Mouse (Mus musculus): ENCODE data around the gene Megf11. TPM values are rescaled to one million over a fixed set of nuclear protein-coding genes. Genes with fewer than 3 reads are reported as not detected.
"Not testable (repeated sequence)": the region's sequence is repeated elsewhere in the genome, so short reads cannot be mapped to it uniquely, and the experiment has no call there.

Gene Megf11
- polyA plus RNA-seq, 1 experiment from 2014 or later = 0.37 TPM

GRCm38 (mm10) chr9:64470806-64471205, 85.4 kb downstream of the Megf11 start:
- Histone ChIP-seq H3K36me3 (no peaks in the 10 kb centered on the region), H3K4me2 (no peak overlapping the region), H3K9ac (no peak overlapping the region), H3K27me3 (replicated peaks) (peaks cover 19% of the 10 kb centered on the region), H3K4me1 (replicated peaks) (peaks cover 9% of the 10 kb centered on the region; the same call in 1 of the 2 replicates), H3K9me3 (replicated peaks) (no peaks in the 10 kb centered on the region), H3K4me3 (no peak overlapping the region), H3K27ac (ENCODE audit: poor library complexity, severe bottlenecking) (no peak overlapping the region)
- 71% methylated on average over 1 of the region's 1 CpGs for WGBS
- ATAC-seq (ENCODE audit: insufficient number of reproducible peaks, low FRiP score) = no peak

DNA sequence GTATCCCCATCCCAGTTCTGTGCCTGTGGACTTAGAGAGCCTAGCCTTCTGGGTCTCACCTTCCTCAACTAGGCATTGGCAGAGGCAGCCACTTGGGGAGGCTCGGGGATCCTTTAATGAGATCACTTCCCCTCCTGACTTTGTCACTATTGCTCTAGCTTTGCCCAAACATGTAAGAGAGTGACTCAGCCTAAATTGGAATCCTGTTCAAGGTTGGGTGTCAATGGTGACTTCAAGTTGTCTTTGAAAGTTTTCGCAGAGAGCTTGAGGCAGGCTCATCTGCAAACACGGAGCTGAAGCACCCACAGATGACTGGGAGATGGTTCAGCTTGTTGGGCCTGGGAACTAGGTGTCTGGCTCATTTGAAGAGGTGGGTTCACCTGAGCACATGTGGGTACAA, 85.9 kb downstream of the Megf11 start:
- Histone ChIP-seq H3K9me3 (replicated peaks) (no peaks in the 10 kb centered on the region), H3K27me3 (replicated peaks) (peaks cover 18% of the 10 kb centered on the region; the same call in 1 of the 2 replicates), H3K9ac (no peak overlapping the region), H3K4me3 (no peak overlapping the region), H3K36me3 (no peaks in the 10 kb centered on the region), H3K4me1 (replicated peaks) (peaks cover 9% of the 10 kb centered on the region; the same call in 1 of the 2 replicates), H3K4me2 (no peak overlapping the region), H3K27ac (ENCODE audit: poor library complexity, severe bottlenecking) (no peak overlapping the region)
- 73% methylated on average over 3 of the region's 3 CpGs for WGBS
- no peak for ATAC-seq (ENCODE audit: insufficient number of reproducible peaks, low FRiP score)

DNA sequence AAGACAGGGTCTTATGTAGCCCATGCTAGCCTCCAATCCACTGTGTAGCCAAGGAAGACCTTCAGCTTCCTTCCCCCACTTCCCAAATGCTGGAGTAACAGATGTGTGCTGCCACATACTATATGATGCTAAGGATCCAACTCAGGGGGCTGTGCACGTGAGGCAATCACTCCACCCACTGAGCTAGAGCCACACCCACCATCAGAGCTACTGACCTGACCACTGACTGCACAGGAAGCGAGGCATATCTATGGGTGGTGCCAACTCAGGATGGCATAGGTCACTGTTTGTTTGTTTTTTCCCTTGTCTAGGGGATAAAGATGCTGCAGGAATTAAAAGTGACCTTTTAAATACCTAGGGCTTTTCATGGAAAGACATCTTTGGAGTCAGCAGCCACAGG, 86.7 kb downstream of the Megf11 start:
- H3K4me2 ChIP-seq = no peak overlapping the region
- no peak overlapping the region for H3K9ac ChIP-seq
- ATAC-seq (ENCODE audit: insufficient number of reproducible peaks, low FRiP score) = no peak
- no peaks in the 10 kb centered on the region for H3K9me3 ChIP-seq (replicated peaks)
- 27% methylated on average over 2 of the region's 2 CpGs for WGBS
- H3K4me1 ChIP-seq (replicated peaks) = peaks cover 9% of the 10 kb centered on the region; the same call in 1 of the 2 replicates
- no peak overlapping the region for H3K4me3 ChIP-seq
- no peaks in the 10 kb centered on the region for H3K36me3 ChIP-seq
- H3K27ac ChIP-seq (ENCODE audit: poor library complexity, severe bottlenecking) = no peak overlapping the region
- H3K27me3 ChIP-seq (replicated peaks) = peaks cover 18% of the 10 kb centered on the region; the same call in 1 of the 2 replicates

DNA sequence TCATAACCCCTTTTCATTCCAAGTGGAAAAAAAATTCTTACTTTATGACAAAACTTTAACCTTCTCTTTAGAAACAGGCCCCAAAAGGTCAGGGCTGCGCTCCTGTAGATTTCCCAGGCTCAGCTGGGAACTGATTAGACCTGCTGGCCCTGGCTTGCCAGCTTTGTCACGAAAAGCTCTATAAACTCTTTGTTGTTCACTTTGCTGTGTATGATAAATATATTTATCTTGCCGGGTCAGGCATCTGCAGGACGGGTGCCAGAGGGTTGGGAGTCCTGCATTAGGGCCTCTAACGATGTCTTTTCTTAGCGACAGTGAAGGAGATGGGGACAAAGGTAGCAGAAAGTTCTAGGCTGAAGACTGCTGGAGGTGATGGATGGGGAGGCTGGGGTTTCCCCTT, 87.3 kb downstream of the Megf11 start:
- H3K4me1 ChIP-seq (replicated peaks) = peaks cover 9% of the 10 kb centered on the region; the same call in 1 of the 2 replicates
- no peak overlapping the region for H3K4me2 ChIP-seq
- no peak for ATAC-seq (ENCODE audit: insufficient number of reproducible peaks, low FRiP score)
- H3K4me3 ChIP-seq = no peak overlapping the region
- H3K27ac ChIP-seq (ENCODE audit: poor library complexity, severe bottlenecking) = no peak overlapping the region
- H3K36me3 ChIP-seq = no peaks in the 10 kb centered on the region
- H3K27me3 ChIP-seq (replicated peaks) = peaks cover 18% of the 10 kb centered on the region; the same call in 1 of the 2 replicates
- no peaks in the 10 kb centered on the region for H3K9me3 ChIP-seq (replicated peaks)
- no peak overlapping the region for H3K9ac ChIP-seq
- WGBS = 46% methylated on average over 6 of the region's 6 CpGs

GRCm38 (mm10) chr9:64473170-64473569, 87.7 kb downstream of the Megf11 start:
- Histone ChIP-seq H3K36me3 (no peaks in the 10 kb centered on the region), H3K9ac (no peak overlapping the region), H3K4me1 (replicated peaks) (peaks cover 9% of the 10 kb centered on the region; the same call in 1 of the 2 replicates), H3K27me3 (replicated peaks) (peaks cover 22% of the 10 kb centered on the region; the same call in 1 of the 2 replicates), H3K4me2 (no peak overlapping the region), H3K27ac (ENCODE audit: poor library complexity, severe bottlenecking) (no peak overlapping the region), H3K9me3 (replicated peaks) (no peaks in the 10 kb centered on the region), H3K4me3 (no peak overlapping the region)
- 50% methylated on average over 2 of the region's 2 CpGs for WGBS
- ATAC-seq (ENCODE audit: insufficient number of reproducible peaks, low FRiP score) = no peak

DNA sequence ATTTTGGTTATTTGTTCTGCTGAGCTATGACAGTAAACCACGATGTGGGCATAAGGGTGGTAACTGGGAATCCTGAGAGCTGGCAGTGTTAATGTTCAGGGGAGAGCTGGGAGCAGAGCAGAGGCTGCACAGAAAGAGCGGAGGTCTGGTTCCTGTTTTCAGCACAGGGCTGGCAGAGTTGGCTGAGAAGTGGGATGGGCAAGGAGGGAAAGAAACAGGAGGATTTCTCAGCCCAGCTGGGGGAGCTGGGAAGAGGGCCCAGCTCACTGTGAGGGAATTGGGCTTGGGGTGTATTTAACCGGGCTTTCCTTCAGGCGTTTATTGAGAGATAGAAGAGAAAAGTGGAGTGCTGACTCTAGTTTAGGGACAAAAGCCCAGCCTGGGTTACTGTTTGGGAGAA, 88.3 kb downstream of the Megf11 start:
- no peak for ATAC-seq (ENCODE audit: insufficient number of reproducible peaks, low FRiP score)
- H3K9ac ChIP-seq = no peak overlapping the region
- H3K27me3 ChIP-seq (replicated peaks) = peaks cover 25% of the 10 kb centered on the region; the same call in 1 of the 2 replicates
- WGBS = 45% methylated on average over 4 of the region's 4 CpGs
- H3K9me3 ChIP-seq (replicated peaks) = no peaks in the 10 kb centered on the region
- no peak overlapping the region for H3K27ac ChIP-seq (ENCODE audit: poor library complexity, severe bottlenecking)
- H3K4me1 ChIP-seq (replicated peaks) = peaks cover 9% of the 10 kb centered on the region; the same call in 1 of the 2 replicates
- no peak overlapping the region for H3K4me3 ChIP-seq
- H3K4me2 ChIP-seq = no peak overlapping the region
- no peaks in the 10 kb centered on the region for H3K36me3 ChIP-seq

DNA sequence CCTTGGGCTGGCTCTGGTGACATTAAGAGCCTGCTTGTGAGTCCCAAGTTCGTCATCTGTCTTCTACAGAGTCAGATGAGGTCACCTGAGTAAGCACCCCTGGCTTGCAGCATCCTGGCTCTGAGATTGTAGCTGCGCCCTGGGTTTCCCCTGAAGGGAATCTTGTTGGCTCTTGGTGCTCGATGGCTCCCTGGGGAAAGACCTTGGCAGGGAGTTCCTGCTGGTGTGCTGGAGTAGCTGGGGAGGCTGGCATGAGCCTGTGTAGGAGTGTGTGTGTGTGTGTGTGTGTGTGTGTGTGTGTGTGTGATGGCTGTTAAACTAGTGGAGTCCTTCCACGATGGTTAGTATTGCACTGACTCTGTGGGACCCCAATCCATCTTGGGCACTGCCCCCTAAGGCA, 88.7 kb downstream of the Megf11 start:
- H3K4me2 ChIP-seq = no peak overlapping the region
- H3K27ac ChIP-seq (ENCODE audit: poor library complexity, severe bottlenecking) = no peak overlapping the region
- no peaks in the 10 kb centered on the region for H3K36me3 ChIP-seq
- H3K27me3 ChIP-seq (replicated peaks) = peaks cover 25% of the 10 kb centered on the region; the same call in 1 of the 2 replicates
- H3K4me3 ChIP-seq = no peak overlapping the region
- no peak for ATAC-seq (ENCODE audit: insufficient number of reproducible peaks, low FRiP score)
- no peak overlapping the region for H3K9ac ChIP-seq
- 49% methylated on average over 4 of the region's 4 CpGs for WGBS
- peaks cover 9% of the 10 kb centered on the region; the same call in 1 of the 2 replicates for H3K4me1 ChIP-seq (replicated peaks)
- H3K9me3 ChIP-seq (replicated peaks) = no peaks in the 10 kb centered on the region

GRCm38 (mm10) chr9:64475942-64476341, 90.5 kb downstream of the Megf11 start:
- Histone ChIP-seq H3K4me2 (no peak overlapping the region), H3K9ac (no peak overlapping the region), H3K9me3 (replicated peaks) (no peaks in the 10 kb centered on the region), H3K36me3 (no peaks in the 10 kb centered on the region), H3K27me3 (replicated peaks) (peaks cover 29% of the 10 kb centered on the region; the same call in 1 of the 2 replicates), H3K4me3 (no peak overlapping the region), H3K4me1 (replicated peaks) (peaks cover 9% of the 10 kb centered on the region; the same call in 1 of the 2 replicates), H3K27ac (ENCODE audit: poor library complexity, severe bottlenecking) (no peak overlapping the region)
- ATAC-seq (ENCODE audit: insufficient number of reproducible peaks, low FRiP score) = no peak
- 35% methylated on average over 2 of the region's 2 CpGs for WGBS

GRCm38 (mm10) chr9:64477397-64477796, 92.0 kb downstream of the Megf11 start:
- H3K4me2 ChIP-seq; H3K27ac ChIP-seq (ENCODE audit: poor library complexity, severe bottlenecking); H3K36me3 ChIP-seq; H3K4me1 ChIP-seq (replicated peaks); ATAC-seq (ENCODE audit: insufficient number of reproducible peaks, low FRiP score); H3K9ac ChIP-seq; H3K9me3 ChIP-seq (replicated peaks); H3K4me3 ChIP-seq: not testable (repeated sequence)
- whole genome bisulfite sequencing = 60% methylated on average over 7 of the region's 7 CpGs
- peaks cover 29% of the 10 kb centered on the region; the same call in 1 of the 2 replicates for H3K27me3 ChIP-seq (replicated peaks)

DNA sequence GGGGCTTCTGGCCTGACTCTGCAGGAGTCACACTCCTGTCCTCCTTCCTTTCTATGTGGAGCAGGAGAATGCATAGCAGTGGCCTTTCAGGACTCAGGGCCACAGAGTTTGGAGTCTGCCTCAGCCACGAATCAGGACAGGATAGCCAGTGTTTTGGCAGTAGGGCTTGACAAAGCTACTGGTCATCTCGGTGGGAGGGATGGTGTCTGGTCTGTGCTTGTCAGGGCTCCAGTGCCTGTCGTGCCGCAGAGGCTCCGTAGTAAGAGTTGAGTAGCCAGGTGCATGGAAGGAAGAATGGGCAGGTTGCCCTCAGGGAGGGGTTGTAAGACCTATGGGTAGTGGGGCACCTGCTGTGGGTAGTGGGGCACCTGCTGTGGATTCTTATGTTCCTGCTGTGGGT, 96.7 kb downstream of the Megf11 start:
- ATAC-seq (ENCODE audit: insufficient number of reproducible peaks, low FRiP score) = no peak
- no peaks in the 10 kb centered on the region for H3K9me3 ChIP-seq (replicated peaks)
- 68% methylated on average over 5 of the region's 5 CpGs for WGBS
- H3K4me2 ChIP-seq = no peak overlapping the region
- H3K4me3 ChIP-seq = no peak overlapping the region
- no peak overlapping the region for H3K27ac ChIP-seq (ENCODE audit: poor library complexity, severe bottlenecking)
- no peaks in the 10 kb centered on the region for H3K4me1 ChIP-seq (replicated peaks)
- H3K36me3 ChIP-seq = no peaks in the 10 kb centered on the region
- H3K9ac ChIP-seq = no peak overlapping the region
- H3K27me3 ChIP-seq (replicated peaks) = peaks cover 23% of the 10 kb centered on the region; the same call in 1 of the 2 replicates

DNA sequence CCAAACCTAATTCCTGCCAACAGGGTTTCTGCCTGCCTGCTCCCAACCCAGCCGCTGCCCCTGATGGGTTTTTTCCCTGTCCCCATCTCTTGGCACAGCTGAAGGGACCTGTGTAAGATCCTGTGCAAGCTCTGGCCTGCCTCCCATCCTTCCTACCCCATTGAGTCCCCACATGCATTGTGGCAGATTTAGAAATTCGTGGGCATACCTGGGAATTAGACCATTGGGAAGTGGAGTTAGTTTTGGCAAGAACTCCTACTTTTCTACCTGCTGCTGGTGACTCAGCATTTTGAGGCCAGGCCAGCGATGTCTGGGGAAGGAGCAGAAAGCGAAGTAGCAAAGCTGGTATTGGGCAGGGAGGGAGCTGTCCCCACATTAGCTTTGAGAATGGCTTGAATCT, 102.0 kb downstream of the Megf11 start:
- H3K4me3 ChIP-seq = no peak overlapping the region
- no peaks in the 10 kb centered on the region for H3K9me3 ChIP-seq (replicated peaks)
- peaks cover 20% of the 10 kb centered on the region for H3K27me3 ChIP-seq (replicated peaks)
- ATAC-seq (ENCODE audit: insufficient number of reproducible peaks, low FRiP score) = no peak
- H3K36me3 ChIP-seq = no peaks in the 10 kb centered on the region
- H3K4me1 ChIP-seq (replicated peaks) = no peaks in the 10 kb centered on the region
- H3K9ac ChIP-seq = no peak overlapping the region
- H3K4me2 ChIP-seq = no peak overlapping the region
- no peak overlapping the region for H3K27ac ChIP-seq (ENCODE audit: poor library complexity, severe bottlenecking)
- 49% methylated on average over 4 of the region's 4 CpGs for WGBS

- H3K9me3 ChIP-seq (replicated peaks) = no peaks in the 10 kb centered on the region
- ATAC-seq (ENCODE audit: insufficient number of reproducible peaks, low FRiP score) = no peak
- peaks cover 2% of the 10 kb centered on the region; the same call in 1 of the 2 replicates for H3K27me3 ChIP-seq (replicated peaks)
- no peak overlapping the region for H3K4me2 ChIP-seq
- H3K9ac ChIP-seq = no peak overlapping the region
- H3K4me3 ChIP-seq = no peak overlapping the region
- no peaks in the 10 kb centered on the region for H3K36me3 ChIP-seq
- no peaks in the 10 kb centered on the region for H3K4me1 ChIP-seq (replicated peaks)
- no peak overlapping the region for H3K27ac ChIP-seq (ENCODE audit: poor library complexity, severe bottlenecking)
- WGBS = 80% methylated on average over 6 of the region's 6 CpGs
These were observed 109.2 kb downstream of the Megf11 start for GRCm38 (mm10) chr9:64494647-64495046.
